Mouse (Mus musculus) kidney, postnatal 25 days (tissue): ENCODE results near the gene Mgat4b.

ENCODE experiments used
- DNase-seq, 2 experiments: peaks; one replicate each; pipeline ENCODE4 v3.0.0; 2021; ENCODE audit warnings: mixed read lengths in 2 of 2

Gene Mgat4b

DNA sequence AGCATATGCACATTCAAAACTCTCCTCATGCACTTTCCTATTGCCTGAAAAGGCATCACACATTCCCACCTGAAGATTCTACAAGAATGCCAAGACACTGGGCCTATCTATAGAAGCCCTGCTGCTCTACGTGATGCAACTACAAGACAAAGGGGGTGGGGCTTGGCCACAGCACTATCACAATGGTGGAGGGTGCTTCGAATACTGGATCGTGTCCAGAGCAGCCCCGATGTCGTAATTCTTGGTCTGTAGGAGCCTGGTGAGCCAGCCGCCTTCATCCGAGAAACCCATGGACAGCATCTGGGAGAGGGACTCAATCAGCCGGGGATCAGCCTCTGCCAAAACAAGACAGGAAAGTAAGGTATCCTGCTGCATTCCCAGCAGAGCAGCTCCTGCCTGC lies 10.1 kb upstream of the Mgat4b start:
- no peak for DNase-seq

DNA sequence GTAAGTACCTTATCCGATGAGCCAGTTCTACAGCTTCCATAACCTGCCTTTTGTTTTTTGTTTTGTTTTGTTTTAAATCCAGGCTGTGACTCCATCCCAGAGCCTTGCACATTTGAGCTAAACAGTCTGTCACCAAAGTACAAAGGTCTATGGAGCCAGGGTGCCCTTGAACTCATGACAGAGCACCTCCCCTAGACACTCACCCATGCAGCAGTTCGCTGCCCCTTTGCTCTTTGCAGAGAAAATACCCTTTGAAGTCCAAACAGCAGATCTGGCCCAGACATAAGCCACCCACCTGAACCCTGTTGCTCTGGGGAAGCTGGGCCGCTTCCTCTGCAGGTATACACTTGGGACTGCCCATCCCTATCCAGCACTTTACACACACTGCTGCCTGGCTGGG lies 9.1 kb upstream of the Mgat4b start:
- no peak for DNase-seq

DNA sequence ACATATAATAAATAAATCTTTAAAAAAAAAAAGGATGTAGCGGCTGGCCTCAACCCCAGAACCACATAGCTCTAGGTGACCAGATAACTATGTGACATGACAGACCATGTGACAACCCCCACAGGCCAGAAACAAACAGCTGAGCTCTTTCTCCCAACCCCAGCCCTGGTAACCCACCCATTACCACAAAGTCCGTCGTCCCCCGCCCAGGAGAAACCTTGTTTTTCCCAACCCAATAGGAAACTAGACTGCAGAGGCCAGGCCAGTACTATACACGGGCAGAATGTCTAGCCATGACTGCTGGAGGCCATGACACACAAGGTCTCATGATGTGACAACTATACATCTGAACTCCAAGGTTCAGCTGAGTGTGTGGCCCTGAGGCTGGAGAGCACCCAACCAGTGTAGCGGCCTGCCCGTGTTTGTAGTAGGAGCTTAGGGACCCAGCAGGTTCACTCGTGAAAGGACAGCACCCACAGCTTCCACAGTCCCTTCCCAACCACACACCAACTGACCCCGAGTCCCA lies 7.3 kb upstream of the Mgat4b start:
- DNase-seq, result no peak

DNA sequence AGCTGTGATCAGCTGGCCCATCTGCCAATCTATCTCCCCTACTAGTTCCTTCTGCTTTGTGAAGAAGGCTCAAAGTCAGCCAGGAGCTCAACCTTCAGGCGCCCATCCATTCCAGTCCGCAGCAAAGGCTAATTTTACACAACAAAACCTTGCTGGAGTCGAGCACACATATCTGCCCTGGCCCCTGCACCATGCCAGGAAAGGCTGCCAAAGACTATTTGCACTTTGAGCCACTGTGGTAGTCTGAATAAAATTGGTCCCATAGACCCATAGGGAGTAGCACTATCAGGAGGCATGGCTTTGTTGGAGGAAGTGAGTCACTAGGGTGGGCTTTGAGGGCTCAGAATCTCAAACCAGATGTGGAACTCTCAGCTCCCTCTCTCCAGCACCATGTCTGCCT lies 5.3 kb upstream of the Mgat4b start:
- DNase-seq, result no peak

DNA sequence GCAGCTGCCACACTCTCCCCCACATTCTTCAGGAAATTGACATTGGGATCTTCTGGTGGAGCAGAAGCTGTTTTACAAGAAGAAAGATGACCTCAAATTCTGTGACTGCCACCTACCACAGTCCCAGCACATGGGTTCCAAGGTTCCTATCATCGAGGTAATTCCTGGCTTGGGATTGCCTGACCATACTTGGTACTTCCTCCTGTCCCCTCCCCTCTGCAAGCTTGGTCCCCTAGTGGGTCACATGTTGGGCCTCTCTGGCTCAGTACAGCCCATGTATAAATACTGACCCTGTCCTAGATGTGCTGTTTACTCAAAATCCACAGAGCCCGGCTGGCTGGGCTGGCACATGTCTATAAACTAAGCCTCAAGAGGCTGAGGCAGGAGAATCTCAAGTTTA lies 4.7 kb upstream of the Mgat4b start:
- DNase-seq, result no peak

DNA sequence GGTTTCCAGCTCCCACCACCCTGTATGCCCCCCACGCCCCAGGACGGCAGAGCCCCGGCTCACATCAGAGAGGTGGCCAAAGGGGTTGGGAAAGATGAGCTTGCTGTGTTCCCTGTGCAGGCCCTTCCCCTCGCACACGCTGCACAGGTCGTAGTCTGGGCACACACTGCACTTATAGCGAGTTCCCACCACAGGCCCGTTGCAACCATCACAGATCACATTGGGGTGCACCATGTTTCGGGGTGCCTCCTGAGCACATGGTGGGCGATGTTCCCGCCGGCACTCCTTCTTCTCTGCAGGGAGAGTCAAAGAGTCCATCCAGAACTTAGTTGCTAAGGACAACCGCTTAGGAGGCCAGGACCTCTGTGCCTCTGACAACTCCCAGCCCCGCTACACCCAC lies 3.3 kb upstream of the Mgat4b start:
- no peak for DNase-seq

DNA sequence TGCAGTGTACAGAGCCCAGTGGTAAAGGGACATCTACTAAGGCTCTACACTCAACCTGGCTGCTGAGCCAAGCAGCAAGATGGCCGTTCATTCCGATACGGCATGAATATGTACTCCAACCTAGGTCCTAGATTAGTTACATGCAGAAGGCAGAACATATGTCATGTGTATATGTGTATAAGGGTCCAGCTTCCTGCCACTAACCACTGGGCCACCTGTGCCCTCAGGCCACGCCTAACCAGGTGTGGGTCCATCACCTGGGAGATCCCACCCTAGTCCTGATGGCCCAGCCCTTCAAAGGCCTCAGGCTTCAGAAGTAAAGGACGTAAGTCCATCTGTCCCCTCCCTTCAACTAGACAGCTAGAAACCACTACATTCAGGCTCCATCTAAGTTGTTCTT lies 2.7 kb upstream of the Mgat4b start:
- no peak for DNase-seq

DNA sequence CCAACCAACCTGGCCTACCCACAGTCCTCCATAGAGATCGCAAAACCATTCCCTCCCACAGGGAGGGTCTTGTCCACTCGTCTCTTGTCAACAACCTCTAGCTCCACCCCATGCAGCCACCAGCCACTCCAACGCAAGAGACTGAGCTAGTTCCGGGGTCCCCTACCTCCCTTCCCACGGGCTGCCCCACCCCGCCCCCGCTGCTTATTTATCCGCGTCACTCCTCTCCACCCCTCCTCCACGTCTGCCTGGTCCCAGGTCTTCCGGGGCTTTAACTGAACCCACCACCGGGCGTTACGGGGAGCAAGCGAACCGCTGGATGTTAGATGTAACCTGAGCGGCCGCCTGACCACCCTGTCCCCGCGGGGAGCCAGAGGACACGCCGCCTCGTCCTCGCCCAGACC lies 587 bp upstream of the Mgat4b start:
- peak; percentile 94 to 98 for DNase-seq

DNA sequence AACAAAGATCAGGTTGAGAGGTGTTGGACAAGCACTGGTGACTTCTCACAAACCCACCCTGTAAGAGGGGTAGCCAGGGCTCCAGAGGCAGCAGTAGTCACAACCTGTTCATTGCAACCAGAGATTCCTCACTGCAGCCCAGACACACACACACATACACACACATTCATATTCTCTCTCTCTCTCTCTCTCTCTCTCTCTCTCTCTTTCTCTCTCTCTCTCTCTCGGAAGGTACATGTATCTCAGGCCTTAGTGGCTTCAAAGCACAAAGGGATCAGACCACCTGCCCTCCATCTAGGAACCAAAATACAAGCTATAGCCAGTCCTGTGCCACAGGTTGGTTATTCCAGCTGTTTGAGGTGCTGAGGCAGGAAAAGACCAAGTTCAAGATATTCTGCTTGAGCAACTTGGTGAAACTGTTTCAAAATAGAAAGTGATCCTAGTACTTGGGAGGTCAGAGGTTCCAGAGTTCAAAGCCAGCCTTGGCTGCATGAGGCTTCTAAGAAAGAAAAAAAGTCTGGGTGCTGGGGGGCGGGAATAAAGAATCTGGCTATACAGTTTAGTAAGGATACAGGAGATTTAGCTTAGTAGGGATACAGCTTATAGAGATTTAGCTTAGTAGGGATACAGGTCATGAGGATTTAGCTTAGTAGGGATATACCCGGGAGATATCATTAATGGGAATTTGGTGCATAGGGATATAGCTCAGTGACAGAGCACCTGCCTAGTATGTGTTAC lies 801 bp downstream of the Mgat4b start:
- DNase-seq, result no peak

DNA sequence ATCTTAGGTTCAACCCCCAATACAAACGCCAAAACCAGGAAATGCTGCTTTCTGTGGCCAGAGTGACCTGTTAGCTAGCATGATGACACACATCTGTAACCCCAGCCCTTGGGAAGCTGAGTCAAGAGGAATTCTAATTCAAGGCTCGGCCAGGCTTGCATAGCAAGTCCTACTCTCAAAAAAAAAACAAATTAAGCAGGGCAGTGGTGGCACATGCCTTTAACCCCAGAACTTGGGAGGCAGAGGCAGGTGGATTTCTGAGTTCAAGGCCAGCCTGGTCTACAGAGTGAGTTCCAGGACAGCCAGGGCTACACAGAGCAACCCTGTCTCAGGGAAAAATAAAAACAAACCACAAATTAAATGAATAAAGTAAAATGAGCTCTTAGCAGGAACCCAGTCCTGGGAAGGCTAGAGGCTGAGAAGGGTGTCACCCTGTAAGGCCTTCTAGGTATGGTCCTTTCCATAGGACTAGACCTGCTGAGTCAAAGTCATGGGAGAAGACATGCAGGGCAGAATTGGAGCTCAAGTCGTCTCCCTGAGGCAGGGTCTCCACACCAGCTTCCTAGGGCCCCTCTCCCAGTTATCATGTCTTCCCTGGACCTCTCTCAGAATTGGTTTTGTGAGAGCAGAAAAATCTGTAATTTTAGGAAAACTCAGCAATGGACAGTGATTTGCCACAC lies 1.5 kb downstream of the Mgat4b start:
- no peak for DNase-seq

DNA sequence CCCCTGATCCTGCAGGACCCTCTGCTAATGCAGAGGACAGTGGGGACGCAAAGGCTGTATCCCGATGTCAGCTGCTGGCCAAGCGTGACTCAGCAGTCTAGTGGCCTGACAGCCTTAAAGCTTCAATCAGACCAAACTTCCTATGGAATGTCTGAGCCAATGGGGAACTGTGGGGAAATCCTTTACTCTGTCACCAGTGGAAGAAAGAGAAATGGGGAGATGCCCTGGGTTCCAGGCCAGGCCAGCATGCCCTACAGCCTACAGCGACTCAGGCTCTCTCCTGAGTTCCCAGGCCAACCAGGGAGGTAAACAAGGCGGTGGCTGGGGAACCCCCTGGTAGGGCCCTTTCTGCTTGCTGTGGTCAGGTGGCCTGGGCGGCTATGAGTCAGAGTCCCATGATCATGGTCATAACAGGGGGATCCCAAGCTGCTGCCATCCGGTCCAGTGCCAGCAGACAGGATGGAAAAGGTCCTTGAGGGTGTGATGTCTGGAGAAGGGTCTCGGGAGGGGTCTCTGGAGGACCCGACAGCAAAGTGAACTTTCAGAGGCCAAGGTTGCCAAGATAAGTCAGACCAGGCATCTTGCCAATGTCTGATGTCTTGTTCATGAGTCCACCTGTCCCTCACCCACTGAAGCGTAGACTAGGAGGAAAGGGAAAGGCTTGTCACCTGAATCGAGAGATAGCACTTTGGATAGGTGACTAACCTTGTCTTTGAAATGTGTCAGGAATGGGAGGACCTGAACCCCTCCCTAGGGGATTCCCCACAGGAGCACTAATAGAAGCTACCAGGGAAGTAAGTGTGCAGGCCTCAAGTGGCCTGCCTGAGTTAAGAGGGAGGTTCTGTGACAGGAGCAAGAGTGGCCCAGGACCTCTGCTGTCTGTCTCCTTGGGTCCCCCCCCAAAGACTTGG lies 2.4 kb downstream of the Mgat4b start:
- peak; percentile 92 to 97 for DNase-seq

DNA sequence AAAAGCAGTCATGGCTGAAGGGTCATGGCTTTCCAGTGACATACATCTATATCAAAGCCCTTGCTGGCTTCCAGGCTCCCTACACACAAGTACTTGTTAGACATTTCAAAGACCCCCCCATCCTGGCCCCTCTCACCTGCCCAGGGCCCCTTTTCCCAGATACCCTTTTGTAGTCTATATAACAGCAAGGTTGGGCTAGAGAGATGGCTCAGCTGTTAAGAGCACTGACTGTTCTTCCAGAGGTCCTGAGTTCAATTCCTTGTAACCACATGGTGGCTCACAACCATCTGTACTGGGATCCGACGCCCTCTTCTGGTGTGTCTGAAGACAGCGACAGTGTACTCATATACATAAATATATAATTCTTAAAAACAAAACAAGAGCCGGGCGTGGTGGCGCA lies 3.9 kb downstream of the Mgat4b start:
- no peak for DNase-seq

DNA sequence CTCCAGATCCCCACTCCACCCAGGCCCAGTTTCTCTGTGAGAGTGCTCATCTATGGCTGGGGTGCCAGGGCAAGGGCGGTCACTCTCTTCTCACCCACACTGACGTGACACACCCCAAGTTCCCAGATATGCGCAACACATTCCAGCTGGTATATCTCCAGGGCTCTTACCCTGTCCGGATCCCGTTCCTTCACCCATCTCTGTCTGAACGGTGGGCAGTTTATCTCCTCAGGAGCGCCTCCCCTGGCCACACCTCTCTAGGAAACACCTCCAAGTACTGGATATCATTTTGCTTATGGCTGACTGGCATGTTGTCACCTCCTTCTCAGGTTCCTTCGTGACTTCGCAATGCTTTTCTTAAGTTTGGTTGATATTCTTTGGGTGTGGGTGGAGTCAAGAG lies 4.9 kb downstream of the Mgat4b start:
- DNase-seq, result no peak

DNA sequence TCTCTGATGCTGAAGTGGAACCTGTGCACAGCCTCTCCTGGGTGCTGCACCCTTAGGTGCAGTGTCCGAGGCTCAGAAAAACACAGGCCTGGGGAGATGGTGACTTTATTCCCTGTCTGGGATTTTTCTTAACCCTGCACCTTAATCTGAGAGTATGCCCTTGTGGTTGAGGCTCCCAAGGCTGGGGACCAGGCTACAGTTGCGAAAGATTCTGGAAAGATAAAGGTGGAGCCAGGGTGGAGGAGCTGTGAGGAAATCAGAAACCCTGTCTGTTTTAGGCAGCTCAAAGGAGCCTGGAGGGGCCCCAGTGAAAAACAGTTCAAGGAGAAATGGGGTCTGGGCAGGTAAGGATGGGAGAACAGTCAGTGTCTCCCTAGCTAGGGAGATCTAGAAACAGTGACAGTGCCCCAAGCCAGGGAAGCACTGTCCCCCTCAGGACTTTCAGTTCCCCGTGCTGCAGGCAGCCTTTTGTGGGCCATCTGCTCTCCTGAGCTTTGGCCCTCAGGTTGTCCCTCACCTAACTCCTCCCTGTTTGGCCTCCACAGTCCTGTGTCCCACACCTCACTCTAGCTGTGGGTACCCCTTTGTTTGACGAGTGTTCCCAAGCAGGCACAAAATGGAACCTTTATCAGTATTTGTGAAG lies 6.2 kb downstream of the Mgat4b start:
- DNase-seq, result no peak

DNA sequence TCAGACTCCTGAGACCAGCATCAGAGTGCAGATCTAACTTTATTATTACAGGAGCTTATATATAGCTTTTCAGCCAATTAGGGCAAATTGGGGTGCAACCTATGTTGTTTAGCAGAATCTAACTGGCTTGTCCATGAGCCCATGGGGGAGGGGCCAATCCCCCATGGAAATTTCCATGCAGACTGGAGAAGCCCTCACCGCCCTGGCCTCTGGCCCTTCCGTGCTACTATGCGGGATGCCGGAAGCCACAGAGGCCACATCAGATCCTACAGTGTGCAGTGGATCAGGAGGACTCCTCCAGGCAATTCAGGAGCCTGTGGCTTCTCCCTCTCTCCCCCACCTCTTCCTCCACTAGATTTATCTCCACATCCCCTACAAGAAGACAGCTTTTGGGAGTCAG lies 7.1 kb downstream of the Mgat4b start:
- DNase-seq, result peak; percentile 72 to 81

DNA sequence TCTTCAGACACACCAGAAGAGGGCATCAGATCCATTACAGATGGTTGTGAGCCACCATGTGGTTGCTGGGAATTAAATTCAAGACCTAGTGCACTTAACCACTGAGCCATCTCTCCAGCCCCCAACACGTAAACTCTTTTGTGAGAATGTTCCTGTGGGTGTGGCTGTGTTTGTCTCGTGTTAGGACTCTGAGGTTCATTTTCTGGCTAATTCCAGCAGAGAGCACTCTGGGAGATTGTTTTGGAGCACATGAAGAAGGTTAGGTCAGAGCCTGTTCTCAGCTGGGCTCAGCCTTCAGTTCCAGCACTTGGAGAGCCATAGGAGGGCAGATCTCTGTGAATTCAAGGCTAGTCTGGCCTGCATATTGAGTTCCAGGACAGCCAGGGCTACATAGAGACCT lies 9.1 kb downstream of the Mgat4b start:
- no peak for DNase-seq

DNA sequence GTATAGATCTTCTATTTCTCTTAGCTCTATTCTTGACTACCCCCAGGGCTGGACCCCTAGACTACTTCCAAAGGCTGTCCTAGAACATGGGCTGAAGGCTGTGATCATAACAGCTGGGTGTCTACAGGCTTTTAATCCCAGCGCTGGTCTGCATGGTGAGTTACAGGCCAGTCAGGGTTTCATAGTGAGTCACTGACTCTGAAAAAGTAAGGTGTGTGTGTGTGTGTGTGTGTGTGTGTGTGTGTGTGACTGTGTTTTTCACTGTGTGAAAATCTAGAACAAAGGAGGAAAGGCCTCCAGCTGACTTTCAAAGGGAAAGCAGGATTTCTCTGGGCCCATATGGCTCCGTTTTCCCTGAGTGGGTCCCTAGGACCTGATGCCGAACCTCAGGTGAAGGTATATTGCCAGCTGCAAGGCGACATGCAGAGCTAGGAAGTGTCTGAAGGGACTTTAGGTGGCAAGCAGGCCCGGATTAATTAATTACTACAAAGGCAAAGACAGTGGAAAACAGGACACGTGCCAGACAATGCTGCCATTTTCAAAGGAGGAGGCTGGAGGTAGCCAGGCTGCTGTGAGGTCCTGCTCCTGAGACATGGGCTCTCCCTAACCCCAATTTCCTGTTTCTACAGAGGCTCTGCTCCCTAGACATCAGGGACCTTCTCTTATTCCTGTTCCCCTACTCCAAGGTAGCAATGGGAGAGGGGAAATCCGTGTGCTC lies 12.0 kb downstream of the Mgat4b start:
- peak; percentile 68 to 76 for DNase-seq

DNA sequence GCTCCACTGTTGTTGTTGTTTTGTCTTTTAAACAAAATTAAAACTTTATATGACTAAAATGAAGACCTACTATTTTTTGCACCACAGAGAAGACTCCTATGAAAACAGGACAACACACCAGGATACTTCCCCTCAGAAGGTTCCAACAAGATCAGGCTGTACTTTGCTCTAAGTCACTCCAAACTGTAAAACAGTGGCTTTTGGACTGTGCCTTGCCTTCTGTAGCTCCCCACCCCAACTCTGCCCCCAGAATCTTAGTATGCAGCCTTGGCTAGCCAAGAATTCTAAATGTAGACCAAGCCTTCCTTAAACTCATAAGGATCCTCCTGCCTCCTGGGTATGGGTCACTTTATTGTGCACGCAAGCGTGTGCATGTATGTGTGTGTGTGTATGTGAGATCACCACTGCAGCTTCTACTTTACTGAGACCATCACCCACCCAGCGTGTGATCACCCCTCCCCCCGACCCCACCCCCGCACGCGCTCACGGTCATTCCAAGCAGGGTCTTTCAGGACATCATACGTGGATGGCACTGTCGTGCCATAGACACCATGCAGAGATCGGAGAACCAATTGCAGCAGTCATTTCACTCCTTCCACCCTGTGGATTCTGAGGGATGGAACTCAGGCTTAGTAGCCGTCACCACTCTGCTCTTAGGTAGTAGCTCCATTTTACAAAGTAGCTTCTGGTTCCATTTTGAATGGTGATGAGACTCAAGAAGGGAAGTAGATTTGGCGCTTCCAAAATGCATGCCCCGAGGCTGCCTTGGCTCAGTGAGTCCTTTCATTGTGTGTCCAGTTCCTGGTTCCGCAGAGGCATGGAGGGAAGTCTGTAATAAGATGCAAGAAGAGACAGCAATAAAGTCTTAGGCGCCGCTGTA lies 13.3 kb downstream of the Mgat4b start:
- no peak for DNase-seq

DNA sequence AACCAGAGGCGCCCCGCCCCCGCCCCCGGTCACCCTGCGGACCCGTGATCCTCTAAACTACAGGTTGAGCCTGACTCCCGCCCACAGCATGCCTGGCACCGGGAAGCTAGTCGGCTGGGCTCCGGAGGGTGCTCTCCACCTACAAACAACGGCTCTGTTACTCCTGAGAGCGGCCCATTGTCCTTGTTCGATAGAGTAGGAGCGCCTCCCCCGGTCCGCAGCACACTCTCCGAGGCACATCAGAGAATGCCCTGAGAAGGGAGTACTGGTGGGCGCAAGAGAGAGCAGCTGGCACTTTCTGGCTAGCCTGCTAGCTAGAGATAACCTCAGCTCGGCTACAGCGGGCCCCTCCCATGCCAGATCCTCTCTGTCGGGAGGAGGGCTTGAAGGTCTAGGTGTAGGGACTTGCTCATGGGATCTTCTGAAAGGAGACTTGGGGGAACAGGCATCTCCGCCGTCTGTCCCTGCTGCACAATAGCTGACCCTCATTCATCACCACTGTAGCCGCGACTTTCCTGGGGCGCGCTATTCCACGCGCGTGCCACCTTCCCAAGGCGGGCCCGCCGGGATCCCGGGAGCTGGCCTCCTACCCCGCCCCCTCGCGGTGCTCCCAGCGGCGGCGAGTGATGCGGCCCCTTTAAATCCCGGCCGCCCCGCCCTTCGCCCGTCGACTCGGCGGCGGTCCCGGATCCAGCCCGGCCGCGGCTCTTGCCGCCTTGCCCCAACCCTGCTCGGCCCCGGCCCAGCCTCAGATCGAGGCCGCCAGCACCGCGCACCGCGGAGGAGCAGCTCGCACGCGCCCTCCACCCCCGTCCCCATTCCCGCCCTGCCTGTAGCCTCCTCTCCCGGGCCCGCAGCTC lies 14.2 kb downstream of the Mgat4b start:
- DNase-seq, result peak; percentile 92 to 95
